Mouse (Mus musculus) testis, adult 2 months (tissue): ENCODE results near the gene Padi2. TPM values are rescaled to one million over a fixed set of nuclear protein-coding genes. Genes with fewer than 3 reads are reported as not detected.

Source experiments
- H3K27ac ChIP-seq: fragments of 200-500 bp; 2 replicates; pipeline ENCODE4 v1.5.1; 2012; ENCODE audit warnings: low read depth, low read length; ENCODE audit not compliant: control insufficient read depth, insufficient read depth
- H3K27me3 ChIP-seq: fragments of 200-500 bp; 2 replicates; pipeline ENCODE4 v1.6.1; 2012; ENCODE audit warnings: mild to moderate bottlenecking, low read length, moderate library complexity; ENCODE audit not compliant: control insufficient read depth, insufficient read depth
- H3K36me3 ChIP-seq: fragments of 200-500 bp; 2 replicates; pipeline ENCODE4 v1.6.1; 2012; ENCODE audit warnings: mild to moderate bottlenecking, low read length; ENCODE audit not compliant: control insufficient read depth, insufficient read depth
- H3K4me1 ChIP-seq: fragments of 200-500 bp; 2 replicates; pipeline ENCODE4 v1.6.1; 2012; ENCODE audit warnings: low read length; ENCODE audit not compliant: control insufficient read depth, insufficient read depth
- H3K4me3 ChIP-seq: fragments of 200-500 bp; 2 replicates; pipeline ENCODE4 v1.5.1; 2012; ENCODE audit warnings: low read depth, mild to moderate bottlenecking, low read length, moderate library complexity, mixed read lengths; ENCODE audit not compliant: control insufficient read depth
- CTCF ChIP-seq: fragments of 200-500 bp; IDR thresholded peaks from 2 replicates; pipeline ENCODE4 v1.5.1; 2012; ENCODE audit warnings: low read depth, mild to moderate bottlenecking, inconsistent platforms, low read length, moderate library complexity; ENCODE audit not compliant: control insufficient read depth, insufficient read depth, insufficient replicate concordance
- POLR2A ChIP-seq: fragments of 200-500 bp; IDR thresholded peaks from 2 replicates; pipeline ENCODE4 v1.6.1; 2012; ENCODE audit warnings: low read depth, mild to moderate bottlenecking, inconsistent platforms, low read length, moderate library complexity; ENCODE audit not compliant: control insufficient read depth
- polyA plus RNA-seq: library from polyadenylated mRNA; depleted of rRNA; stranded (reverse); fragments of >200 nt; gene quantifications from 2 replicates; pipeline ENCODE4 v1.2.3, GENCODE M21; 2012

Padi2 gene
- polyA plus RNA-seq, 1 experiment: 1.9 TPM

DNA sequence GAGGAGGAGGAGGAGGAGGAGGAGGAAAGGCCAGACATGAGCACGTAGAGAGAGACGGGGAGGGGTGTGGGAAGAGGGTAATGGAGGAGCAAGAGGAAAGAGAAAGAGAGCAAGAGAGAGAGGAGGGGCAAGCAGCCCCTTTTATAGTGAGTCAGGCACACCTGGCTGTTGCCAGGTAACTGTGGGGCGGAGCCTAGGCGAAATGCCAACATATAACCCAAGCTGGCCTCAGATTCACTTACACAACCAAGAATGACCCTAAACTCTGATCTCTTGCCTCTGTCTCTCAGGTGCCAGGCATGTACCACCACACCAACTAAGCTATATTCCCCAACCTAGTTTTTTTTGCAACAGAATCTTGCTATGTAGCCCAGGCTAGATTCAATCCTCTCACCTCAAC, 76.7 kb downstream of the Padi2 start:
- peaks cover 5% of the 10 kb centered on the region for H3K4me1 ChIP-seq
- TF ChIP-seq POLR2A (no peak), CTCF (no peak)
- H3K27ac ChIP-seq: no peak overlapping the region
- no peaks in the 10 kb centered on the region; the same call in 1 of the 2 replicates for H3K36me3 ChIP-seq
- H3K4me3 ChIP-seq: no peak overlapping the region
- H3K27me3 ChIP-seq: no peaks in the 10 kb centered on the region

DNA sequence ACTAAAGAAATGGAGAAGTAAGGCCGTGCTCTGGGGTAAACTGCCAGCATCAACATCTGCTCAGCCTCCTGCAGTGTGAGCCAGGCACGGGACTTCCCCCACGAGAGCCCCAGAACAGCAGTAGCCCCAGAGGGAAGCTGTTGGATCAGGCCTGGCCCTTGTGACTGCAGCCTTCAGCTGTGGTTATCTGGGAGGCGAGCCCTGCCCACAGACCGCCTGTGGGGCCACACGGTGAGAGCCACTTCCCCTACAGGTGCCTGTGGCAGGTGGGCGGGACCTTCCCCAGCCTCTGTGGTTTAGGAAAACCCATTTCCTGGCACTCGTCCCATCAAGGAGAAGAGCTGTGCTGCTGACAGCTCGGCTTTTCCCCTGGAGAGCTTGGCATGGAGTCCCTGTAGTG, 77.3 kb downstream of the Padi2 start:
- H3K27ac ChIP-seq: no peak overlapping the region
- H3K27me3 ChIP-seq: no peaks in the 10 kb centered on the region
- TF ChIP-seq CTCF: no peak
- no peak for TF ChIP-seq POLR2A
- H3K36me3 ChIP-seq: no peaks in the 10 kb centered on the region; the same call in 1 of the 2 replicates
- H3K4me1 ChIP-seq: peaks cover 5% of the 10 kb centered on the region
- no peak overlapping the region for H3K4me3 ChIP-seq

- TF ChIP-seq CTCF (no peak), POLR2A (no peak)
- H3K27ac ChIP-seq: no peak overlapping the region
- no peak overlapping the region for H3K4me3 ChIP-seq
- no peaks in the 10 kb centered on the region for H3K27me3 ChIP-seq
- H3K4me1 ChIP-seq: peaks cover 7% of the 10 kb centered on the region
- no peaks in the 10 kb centered on the region for H3K36me3 ChIP-seq
Measured at GRCm38 (mm10) chr4:140984544-140984943, 78.4 kb downstream of the Padi2 start.

GRCm38 (mm10) chr4:140986024-140986710, 80.0 kb downstream of the Padi2 start:
- H3K27ac ChIP-seq: no peak overlapping the region
- peaks cover 7% of the 10 kb centered on the region for H3K4me1 ChIP-seq
- H3K4me3 ChIP-seq: peak overlapping the region; percentile 88
- no peaks in the 10 kb centered on the region for H3K27me3 ChIP-seq
- no peak for TF ChIP-seq CTCF
- TF ChIP-seq POLR2A: no peak
- no peaks in the 10 kb centered on the region for H3K36me3 ChIP-seq

GRCm38 (mm10) chr4:140986711-140987395, 80.7 kb downstream of the Padi2 start, which contains the start of gene Atp13a2:
Gene Atp13a2 (plus strand): TSS chr4:140986873.
- Histone ChIP-seq H3K27me3 (no peaks in the 10 kb centered on the region), H3K36me3 (no peaks in the 10 kb centered on the region), H3K4me3 (peak within 1 kb of the TSS; percentile 88), H3K4me1 (peaks cover 7% of the 10 kb centered on the region), H3K27ac (0 out of 2 replicates have a peak within 1 kb of the TSS, but pooled peaks have one; percentile 24)
- peak; percentile 51; the same call in 1 of the 2 replicates for TF ChIP-seq POLR2A
- 0 out of 2 replicates have a peak, but pooled peaks have one; percentile 8 for TF ChIP-seq CTCF

- Histone ChIP-seq H3K4me1 (peaks cover 7% of the 10 kb centered on the region), H3K4me3 (peak overlapping the region; percentile 88), H3K36me3 (no peaks in the 10 kb centered on the region), H3K27ac (no peak overlapping the region), H3K27me3 (no peaks in the 10 kb centered on the region)
- no peak for TF ChIP-seq CTCF
- no peak for TF ChIP-seq POLR2A
Measured at GRCm38 (mm10) chr4:140987476-140987875, 81.3 kb downstream of the Padi2 start.

- H3K4me3 ChIP-seq: no peak overlapping the region
- no peaks in the 10 kb centered on the region for H3K36me3 ChIP-seq
- no peak for TF ChIP-seq CTCF
- TF ChIP-seq POLR2A: no peak
- peaks cover 7% of the 10 kb centered on the region for H3K4me1 ChIP-seq
- H3K27me3 ChIP-seq: no peaks in the 10 kb centered on the region
- 0 out of 2 replicates have a peak overlapping the region, but pooled peaks have one; percentile 41 for H3K27ac ChIP-seq
Measured at GRCm38 (mm10) chr4:140988706-140989290, 82.7 kb downstream of the Padi2 start.
